Mouse (Mus musculus) cerebellum, adult 2 months (tissue): ENCODE measurements around the gene Fndc3b.

ENCODE experiments used
- CTCF ChIP-seq: fragments of 200-500 bp; IDR thresholded peaks from 2 replicates; pipeline ENCODE4 v1.5.1; 2011; ENCODE audit warnings: low read depth, mild to moderate bottlenecking, control low read depth, low read length, moderate library complexity, borderline replicate concordance; ENCODE audit not compliant: insufficient read depth
- POLR2A ChIP-seq: fragments of 200-500 bp; IDR thresholded peaks from 2 replicates; pipeline ENCODE4 v1.6.1; 2011; ENCODE audit warnings: low read length, control low read depth, borderline replicate concordance; ENCODE audit not compliant: insufficient read depth

- TF ChIP-seq CTCF: no peak
- TF ChIP-seq POLR2A: no peak
These were observed 95.6 kb downstream of the Fndc3b start for GRCm38 (mm10) chr3:27615479-27615878.
